ENCODE assay signal across 12 mouse cellular contexts in genomic region chr5:121967520-121967919, GRCm38 (mm10).
"Had no signal": no experiment of that assay in that cellular context is flagged by ENCODE, and none has a peak within 500 bp of the region (broad histone marks: within the 10 kb centered on the region; RNA-seq: fewer than 3 reads in every experiment).

No protein-coding gene starts in this region.

- H3K4me2 ChIP-seq: liver, embryonic 11.5 days; liver, embryonic 15.5 days; midbrain, embryonic 13.5 days had no signal

- H3K4me3 ChIP-seq: liver, embryonic 15.5 days; midbrain, embryonic 13.5 days; stomach, embryonic 15.5 days had no signal

- DNase-seq: kidney, adult 8-10 months; kidney, postnatal 14 days; left cerebral cortex, postnatal 4 days; lung, adult 2 months; right cerebral cortex, postnatal 14 days; thymus, adult 2 months; thymus, postnatal 25 days had no signal

- H3K9me3 ChIP-seq: liver, embryonic 15.5 days; midbrain, embryonic 13.5 days; stomach, embryonic 15.5 days had no signal

- ATAC-seq: lung, postnatal 0 days had no signal

- H3K27ac ChIP-seq: liver, embryonic 15.5 days; midbrain, embryonic 13.5 days; stomach, embryonic 15.5 days had no signal

- H3K36me3 ChIP-seq: liver, embryonic 15.5 days; stomach, embryonic 15.5 days had no signal

- H3K27me3 ChIP-seq: liver, embryonic 15.5 days; midbrain, embryonic 13.5 days; stomach, embryonic 15.5 days had no signal

- H3K9ac ChIP-seq: liver, embryonic 15.5 days; midbrain, embryonic 13.5 days; stomach, embryonic 15.5 days had no signal
